Mouse (Mus musculus) cerebellum, adult 2 months (tissue): ENCODE results near the gene Hpgd. TPM values are rescaled to one million over a fixed set of nuclear protein-coding genes. Genes with fewer than 3 reads are reported as not detected.
"Not testable (repeated sequence)": the region's sequence is repeated elsewhere in the genome, so short reads cannot be mapped to it uniquely, and the experiment has no call there.

Source experiments
- DNase-seq, 2 experiments: peaks; one replicate each; pipeline ENCODE4 v3.0.0; 2021
- H3K27ac ChIP-seq: fragments of 200-500 bp; 2 replicates; pipeline ENCODE4 v1.5.1; 2012; ENCODE audit warnings: low read length, control low read depth, inconsistent platforms; ENCODE audit not compliant: insufficient read depth
- H3K27me3 ChIP-seq: fragments of 200-500 bp; 2 replicates; pipeline ENCODE4 v1.6.1; 2012; ENCODE audit warnings: inconsistent platforms, mild to moderate bottlenecking, low read length, moderate library complexity; ENCODE audit not compliant: control insufficient read depth, insufficient read depth
- H3K4me1 ChIP-seq: fragments of 200-500 bp; 2 replicates; pipeline ENCODE4 v1.6.1; 2011; ENCODE audit warnings: low read length; ENCODE audit not compliant: control insufficient read depth, insufficient read depth
- H3K4me3 ChIP-seq: fragments of 200-500 bp; replicated peaks from 2 replicates; pipeline ENCODE3; 2011; ENCODE audit warnings: mild to moderate bottlenecking, low read depth, low read length, control low read depth; ENCODE audit not compliant: insufficient read depth
- CTCF ChIP-seq: fragments of 200-500 bp; IDR thresholded peaks from 2 replicates; pipeline ENCODE4 v1.5.1; 2011; ENCODE audit warnings: low read depth, mild to moderate bottlenecking, control low read depth, low read length, moderate library complexity, borderline replicate concordance; ENCODE audit not compliant: insufficient read depth
- POLR2A ChIP-seq: fragments of 200-500 bp; IDR thresholded peaks from 2 replicates; pipeline ENCODE4 v1.6.1; 2011; ENCODE audit warnings: low read length, control low read depth, borderline replicate concordance; ENCODE audit not compliant: insufficient read depth
- WGBS: fragments of 180-500 bp; shearing (Covaris S2); methylation state at CpG from one replicate; pipeline ENCODE4 v1.1.7; 2018; 5-methylcytosine and 5-hydroxymethylcytosine counted together
- polyA plus RNA-seq: library from polyadenylated mRNA; depleted of rRNA; stranded (reverse); fragments of >200 nt; gene quantifications from 2 replicates; pipeline ENCODE4 v1.2.3, GENCODE M21; 2012

The Hpgd gene
- polyA plus RNA-seq, 1 experiment: 9.3 TPM

DNA sequence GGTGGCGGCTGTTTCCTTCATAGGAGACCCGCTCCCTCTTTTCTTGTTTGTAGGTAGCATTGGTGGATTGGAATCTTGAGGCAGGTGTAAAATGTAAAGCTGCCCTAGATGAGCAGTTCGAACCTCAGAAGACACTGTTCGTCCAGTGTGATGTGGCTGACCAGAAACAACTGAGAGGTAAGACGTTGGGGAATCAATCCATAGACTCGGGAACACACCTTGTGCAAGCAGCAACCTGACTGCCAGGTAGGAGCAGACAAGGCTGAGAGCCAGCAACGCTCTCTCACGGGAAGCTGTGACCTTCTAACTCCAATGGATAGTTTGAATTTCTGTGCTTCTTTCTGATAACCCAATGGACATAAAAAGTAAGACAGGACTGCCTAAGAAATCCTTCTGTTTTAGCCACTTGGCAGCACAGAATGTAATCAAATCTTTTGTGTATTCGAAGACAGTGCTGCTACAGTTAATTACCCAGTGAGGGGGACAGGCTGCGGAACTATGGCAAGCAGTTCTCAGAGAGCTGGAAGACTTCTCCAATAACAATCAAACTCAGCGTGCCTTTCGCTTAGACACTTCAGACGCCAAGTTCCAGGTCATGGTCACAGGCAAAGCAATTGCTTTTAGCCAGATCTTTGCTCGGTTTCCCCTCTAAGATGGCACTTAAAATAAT, 636 bp downstream of the Hpgd start:
- H3K4me1 ChIP-seq: no peaks in the 10 kb centered on the region; the same call in 1 of the 2 replicates
- no peak overlapping the region for H3K27ac ChIP-seq
- no peak for DNase-seq
- H3K27me3 ChIP-seq: no peaks in the 10 kb centered on the region
- WGBS: 6% methylated on average over 14 of the region's 14 CpGs
- H3K4me3 ChIP-seq: peak overlapping the region; percentile 25
- TF ChIP-seq CTCF: no peak
- TF ChIP-seq POLR2A: no peak

DNA sequence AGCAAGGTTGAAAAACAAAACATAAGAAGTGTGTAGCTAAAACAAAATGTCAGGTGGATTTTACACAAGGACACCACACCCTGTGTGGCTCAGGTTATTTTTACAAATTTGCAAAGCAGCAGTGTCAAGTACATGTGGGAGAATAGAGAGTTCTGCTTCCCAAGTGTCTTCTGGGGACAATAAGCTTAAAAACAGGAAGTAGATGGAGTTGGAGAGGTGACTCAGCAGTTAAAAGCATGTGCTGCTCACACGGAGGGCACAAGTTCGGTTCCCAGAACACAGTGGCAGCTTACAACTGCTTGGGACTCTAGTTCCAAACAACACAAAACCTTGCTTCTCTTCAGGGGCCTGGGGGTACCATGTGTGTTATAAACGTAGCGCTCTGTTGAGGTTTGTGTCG, 5.0 kb downstream of the Hpgd start:
- TF ChIP-seq CTCF: no peak
- H3K27ac ChIP-seq: no peak overlapping the region
- DNase-seq: no peak
- H3K27me3 ChIP-seq: no peaks in the 10 kb centered on the region
- no peak overlapping the region for H3K4me3 ChIP-seq
- WGBS: 65% methylated on average over 5 of the region's 5 CpGs
- no peaks in the 10 kb centered on the region; the same call in 1 of the 2 replicates for H3K4me1 ChIP-seq

DNA sequence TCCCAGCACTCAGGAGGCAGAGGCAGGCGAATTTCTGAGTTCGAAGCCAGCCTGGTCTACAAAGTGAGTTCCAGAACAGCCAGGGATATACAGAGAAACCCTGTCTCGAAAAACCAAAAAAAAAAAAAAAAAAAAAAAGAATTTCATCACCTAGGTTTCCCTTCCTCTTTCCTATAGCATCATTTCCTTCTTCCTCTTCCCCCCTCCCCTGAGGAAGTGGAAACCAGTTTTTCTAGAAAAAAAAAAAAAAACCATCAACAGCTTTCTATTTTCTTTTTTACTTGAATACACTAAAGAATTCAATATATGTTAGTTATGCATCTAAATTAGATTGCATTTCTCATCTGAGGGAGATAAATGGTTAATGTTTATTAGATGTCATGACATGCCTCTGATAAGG, 6.9 kb downstream of the Hpgd start:
- not testable (repeated sequence) for H3K4me1 ChIP-seq, H3K4me3 ChIP-seq, H3K27me3 ChIP-seq, H3K27ac ChIP-seq, DNase-seq
- WGBS: 89% methylated on average over 3 of the region's 3 CpGs

DNA sequence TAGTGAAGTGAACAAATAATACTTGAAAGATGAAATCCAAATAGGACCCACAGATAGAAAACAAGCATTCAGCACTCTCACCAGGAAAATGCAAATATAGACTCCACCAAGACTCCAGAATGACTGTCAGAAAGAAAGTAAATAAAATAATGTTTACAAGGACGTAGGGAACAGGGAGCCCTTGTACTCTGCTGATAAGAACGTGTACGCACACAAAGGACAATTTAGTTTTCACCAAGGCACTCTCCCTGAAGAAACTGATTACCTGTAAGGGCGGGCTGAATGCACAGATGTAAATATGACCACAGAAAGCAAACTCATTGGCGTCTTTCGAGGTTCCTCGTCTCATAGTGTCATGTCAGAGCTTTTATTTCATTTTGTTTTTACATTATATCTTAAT, 10.2 kb downstream of the Hpgd start:
- no peak overlapping the region for H3K4me3 ChIP-seq
- WGBS: 88% methylated on average over 7 of the region's 7 CpGs
- no peak overlapping the region for H3K27ac ChIP-seq
- no peak for DNase-seq
- no peaks in the 10 kb centered on the region for H3K4me1 ChIP-seq
- no peaks in the 10 kb centered on the region; the same call in 1 of the 2 replicates for H3K27me3 ChIP-seq
- TF ChIP-seq CTCF (no peak), POLR2A (no peak)

DNA sequence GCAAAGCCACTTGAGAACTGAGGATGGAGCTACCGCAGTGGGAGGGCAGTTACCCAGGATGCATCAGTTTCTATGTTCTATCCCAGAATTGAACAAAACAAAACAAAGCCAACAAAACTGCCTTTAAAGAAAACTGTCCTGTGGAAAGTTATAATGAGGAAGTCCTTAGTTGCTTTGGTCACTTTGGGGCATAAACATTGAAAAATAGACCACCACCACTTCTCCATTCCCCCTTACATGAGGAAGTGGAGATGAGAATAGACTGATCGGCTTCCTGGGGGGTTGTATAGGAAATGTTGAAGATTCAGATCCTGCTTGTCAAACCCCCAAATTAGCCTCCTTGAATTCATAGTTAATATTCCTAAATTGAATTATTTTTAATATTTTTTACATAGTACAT, 19.2 kb downstream of the Hpgd start:
- TF ChIP-seq POLR2A: no peak
- no peak for TF ChIP-seq CTCF
- no peak for DNase-seq
- Histone ChIP-seq H3K27me3 (no peaks in the 10 kb centered on the region; the same call in 1 of the 2 replicates), H3K4me3 (no peak overlapping the region), H3K4me1 (no peaks in the 10 kb centered on the region), H3K27ac (no peak overlapping the region)
- 89% methylated on average over 2 of the region's 2 CpGs for WGBS

DNA sequence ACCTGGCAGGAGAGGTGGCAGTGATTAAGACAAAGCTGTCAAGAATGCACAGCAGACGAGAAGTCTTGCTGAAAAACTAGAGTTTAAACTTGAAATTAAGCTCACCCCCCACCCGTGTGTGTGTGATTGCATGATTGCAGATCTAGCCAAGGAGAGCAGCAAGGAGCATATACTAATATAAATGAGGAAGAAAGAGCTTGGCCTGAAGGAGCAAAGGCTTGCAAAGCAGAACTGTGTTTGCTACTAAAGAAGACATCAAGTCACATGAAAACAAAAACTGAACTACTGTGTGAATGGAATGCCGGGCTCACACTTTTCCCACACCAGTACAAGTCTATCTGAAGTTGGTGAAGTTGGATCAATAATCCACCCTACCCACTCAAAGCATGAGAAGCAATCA, 20.8 kb downstream of the Hpgd start:
- no peaks in the 10 kb centered on the region for H3K27me3 ChIP-seq
- WGBS: 69% methylated on average over 3 of the region's 3 CpGs
- TF ChIP-seq CTCF (no peak), POLR2A (no peak)
- H3K27ac ChIP-seq: no peak overlapping the region
- no peak overlapping the region for H3K4me3 ChIP-seq
- no peaks in the 10 kb centered on the region for H3K4me1 ChIP-seq
- no peak for DNase-seq

DNA sequence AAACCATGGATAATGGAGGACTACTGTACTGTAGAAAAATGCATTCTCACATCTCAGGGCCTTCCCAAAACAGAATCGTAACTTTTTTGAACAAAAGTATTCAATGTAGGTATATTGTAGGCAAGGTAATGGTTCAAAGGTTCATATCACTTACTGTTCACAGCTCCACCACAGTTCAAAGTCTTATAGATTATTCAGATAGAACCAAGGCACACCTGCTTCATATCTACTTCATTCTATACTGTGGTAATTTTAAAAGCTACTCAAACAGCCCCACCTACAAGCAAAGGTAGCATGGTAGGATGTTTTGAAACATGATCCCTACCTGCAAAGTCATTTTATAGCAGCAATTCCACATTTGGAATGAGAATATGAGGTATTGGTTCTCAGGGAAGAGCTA, 28.9 kb downstream of the Hpgd start:
- no peak overlapping the region for H3K27ac ChIP-seq
- no peak overlapping the region for H3K4me3 ChIP-seq
- WGBS: 91% methylated on average over 1 of the region's 1 CpGs
- no peak for TF ChIP-seq POLR2A
- TF ChIP-seq CTCF: no peak
- H3K27me3 ChIP-seq: no peaks in the 10 kb centered on the region
- DNase-seq: no peak
- no peaks in the 10 kb centered on the region for H3K4me1 ChIP-seq

GRCm38 (mm10) chr8:56327709-56328108, 33.3 kb downstream of the Hpgd start:
- WGBS: 19% methylated on average over 3 of the region's 3 CpGs
- DNase-seq: no peak
- no peak overlapping the region for H3K4me3 ChIP-seq
- no peaks in the 10 kb centered on the region for H3K4me1 ChIP-seq
- no peak for TF ChIP-seq CTCF
- no peak for TF ChIP-seq POLR2A
- H3K27ac ChIP-seq: no peak overlapping the region
- H3K27me3 ChIP-seq: no peaks in the 10 kb centered on the region
